Mouse (Mus musculus): ENCODE data around the gene Gm17349. TPM values are rescaled to one million over a fixed set of nuclear protein-coding genes. Genes with fewer than 3 reads are reported as not detected.
"Not testable (repeated sequence)": the region's sequence is repeated elsewhere in the genome, so short reads cannot be mapped to it uniquely, and the experiment has no call there.

Gm17349 gene
- polyA plus RNA-seq, 1 experiment, result not detected

DNA sequence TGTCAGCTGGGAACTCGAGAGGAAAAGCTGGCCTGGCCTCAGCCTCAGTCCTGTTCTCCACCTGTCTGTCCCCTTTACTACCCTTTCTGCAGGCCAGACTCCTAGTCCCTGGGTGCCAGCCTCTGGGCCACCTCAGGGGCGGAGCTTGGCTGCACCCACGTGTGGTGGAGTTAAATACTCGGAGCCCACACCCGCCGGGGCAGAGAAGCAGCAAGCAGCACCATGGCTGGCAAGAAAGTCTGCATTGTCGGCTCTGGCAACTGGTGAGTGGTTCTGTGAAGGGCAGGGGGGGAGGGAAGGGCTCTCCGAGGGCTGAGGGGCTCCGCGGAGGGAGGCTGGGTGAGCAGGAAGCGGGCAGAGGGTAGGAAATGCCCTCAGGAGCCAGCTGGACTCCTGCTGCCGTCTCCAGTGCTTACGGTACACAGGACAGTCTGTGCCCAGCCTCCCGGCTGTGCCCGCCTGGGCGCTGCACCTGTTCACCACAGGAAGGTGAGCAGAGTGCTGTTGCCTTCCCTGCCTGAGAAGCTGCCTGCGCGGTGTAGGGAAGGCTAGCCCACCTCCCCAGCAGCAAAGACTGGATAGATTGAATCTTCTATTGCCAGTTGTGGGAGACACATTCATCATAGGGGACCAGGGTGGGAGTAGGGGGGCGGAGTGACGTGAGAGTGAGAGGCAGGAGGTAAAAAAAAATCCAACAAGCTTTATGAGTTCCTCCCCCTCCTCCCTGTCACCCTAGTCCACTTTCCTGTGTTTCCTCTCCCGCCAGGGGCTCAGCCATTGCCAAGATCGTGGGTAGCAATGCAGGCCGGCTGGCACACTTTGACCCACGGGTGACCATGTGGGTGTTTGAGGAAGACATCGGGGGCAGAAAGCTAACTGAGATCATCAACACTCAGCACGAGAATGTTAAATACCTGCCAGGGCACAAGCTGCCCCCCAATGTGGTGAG lies 12.4 kb upstream of the Gm17349 start, which contains the start of gene Gpd1:
Gpd1 (plus strand) TSS at position 130 of the 949 bp plus-strand sequence.
- no peak for DNase-seq (ENCODE audit: low read depth)

DNA sequence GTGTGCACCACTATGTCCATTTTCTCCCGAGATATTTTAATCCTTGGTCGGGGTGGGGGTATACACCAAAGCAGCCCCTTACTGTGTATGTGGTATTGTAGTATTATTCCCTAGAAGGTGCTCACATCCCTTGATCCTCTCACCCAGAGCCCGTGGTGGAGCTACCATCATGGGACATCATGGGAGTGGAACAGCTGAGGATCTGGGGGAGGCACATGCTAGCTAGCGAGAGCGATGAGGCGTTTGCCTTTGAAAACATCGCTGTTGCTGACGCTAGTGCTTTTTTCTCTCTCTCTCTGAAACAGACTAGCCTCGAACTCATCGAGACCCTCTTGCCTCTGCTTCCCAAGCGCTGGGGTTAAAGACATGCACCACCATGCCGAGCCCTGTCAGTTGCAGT lies 11.5 kb upstream of the Gm17349 start:
- DNase-seq (ENCODE audit: low read depth), result no peak

GRCm38 (mm10) chr15:99715982-99716746 lies 10.9 kb upstream of the Gm17349 start:
- DNase-seq (ENCODE audit: low read depth), result no peak

GRCm38 (mm10) chr15:99715361-99715865 lies 10.1 kb upstream of the Gm17349 start:
- no peak for DNase-seq (ENCODE audit: low read depth)

GRCm38 (mm10) chr15:99714858-99715257 lies 9.6 kb upstream of the Gm17349 start:
- DNase-seq (ENCODE audit: low read depth), result no peak

GRCm38 (mm10) chr15:99714206-99714605 lies 8.9 kb upstream of the Gm17349 start:
- DNase-seq (ENCODE audit: low read depth), result no peak

- no peak for DNase-seq (ENCODE audit: low read depth)
These were observed 8.3 kb upstream of the Gm17349 start for GRCm38 (mm10) chr15:99713569-99713968.

- DNase-seq (ENCODE audit: low read depth), result no peak
These were observed 7.6 kb upstream of the Gm17349 start for GRCm38 (mm10) chr15:99712666-99713559.

DNA sequence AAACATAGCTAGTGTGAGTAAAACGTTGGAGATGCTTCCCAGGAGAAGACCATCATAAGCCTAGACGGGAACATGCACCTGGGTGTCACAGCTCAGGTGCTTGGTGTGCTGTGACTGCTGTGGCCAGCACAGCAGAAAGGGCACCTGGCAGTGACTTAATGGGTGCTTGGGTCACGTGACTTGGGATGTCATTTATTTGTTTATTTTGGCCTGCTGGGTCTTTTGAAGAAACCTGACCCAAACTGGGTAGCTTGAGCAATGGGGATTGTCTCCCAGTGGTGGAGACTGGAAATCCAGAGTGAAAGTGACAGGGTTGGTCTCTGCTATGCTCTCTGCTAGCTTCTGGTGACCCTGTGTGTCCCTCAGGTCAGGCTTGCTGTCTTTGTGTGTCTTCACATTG lies 6.2 kb upstream of the Gm17349 start:
- DNase-seq (ENCODE audit: low read depth), result no peak

DNA sequence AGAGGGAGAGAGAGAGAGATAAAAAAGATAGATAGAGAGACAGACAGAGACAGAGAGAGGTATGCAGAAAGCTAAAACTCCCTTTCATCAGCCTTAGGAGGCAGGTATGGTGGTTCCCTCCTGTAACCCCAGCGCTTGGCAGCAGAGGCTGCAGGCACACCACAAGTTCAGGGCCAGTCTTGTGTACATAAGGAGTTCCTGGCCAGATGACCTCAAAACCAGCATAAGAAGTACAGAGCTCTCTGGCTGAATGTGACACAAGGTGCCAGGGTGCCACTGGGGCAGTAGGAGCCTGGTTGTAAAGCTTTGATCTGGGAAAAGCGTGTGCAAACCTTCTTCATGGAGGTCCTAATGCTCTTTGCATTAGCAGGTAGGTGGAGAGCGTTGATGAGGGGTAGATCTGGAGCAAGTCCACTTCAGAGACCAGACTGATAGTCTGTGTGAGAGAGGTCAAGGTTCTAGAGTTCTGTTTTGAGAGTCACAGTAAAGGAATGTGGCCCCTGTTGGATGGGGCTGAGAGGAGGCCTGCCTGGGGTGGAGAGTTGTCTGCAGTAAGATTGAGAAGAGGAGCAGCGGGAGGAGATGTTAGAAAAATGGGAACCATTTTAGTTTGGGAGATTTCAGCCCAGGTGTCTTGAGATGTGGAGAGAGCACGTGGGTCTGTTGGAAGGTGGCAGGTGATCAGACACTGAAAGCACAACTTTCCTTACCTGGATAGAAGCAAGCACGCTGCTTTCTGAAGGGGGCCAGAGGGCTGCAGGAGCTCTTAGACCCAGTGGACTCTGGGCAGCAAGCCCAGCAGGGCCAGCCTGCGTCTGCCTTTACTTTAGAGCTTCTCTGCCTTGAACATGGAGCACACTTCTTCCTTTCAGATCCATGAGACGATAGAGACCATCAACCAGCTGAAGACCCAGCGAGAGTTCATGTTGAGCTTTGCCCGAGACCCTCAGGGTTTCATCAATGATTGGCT lies 5.2 kb upstream of the Gm17349 start:
- DNase-seq (ENCODE audit: low read depth), result no peak

- no peak for DNase-seq (ENCODE audit: low read depth)
These were observed 2.9 kb upstream of the Gm17349 start for GRCm38 (mm10) chr15:99708176-99708575.

DNA sequence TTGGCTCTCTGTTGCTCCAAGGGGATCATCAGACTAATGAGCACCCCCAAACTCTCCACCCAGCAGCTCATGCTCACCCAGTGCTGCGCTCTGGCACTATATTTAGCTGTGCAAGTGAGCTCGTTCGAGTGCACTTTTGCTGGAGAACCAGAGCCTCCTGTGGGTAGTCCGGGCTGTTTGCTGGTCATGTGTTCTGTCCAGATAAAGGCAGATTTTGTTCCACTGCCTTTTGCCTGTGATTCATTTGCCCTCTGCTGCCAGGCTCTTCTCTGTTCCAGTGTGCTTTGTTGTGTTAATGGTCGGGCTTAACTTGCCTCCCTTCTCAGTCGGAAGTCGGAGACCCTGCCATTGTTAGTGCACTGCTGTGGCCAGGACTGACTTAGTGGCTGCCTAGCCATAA lies 409 bp downstream of the Gm17349 start:
- DNase-seq (ENCODE audit: low read depth), result no peak

DNA sequence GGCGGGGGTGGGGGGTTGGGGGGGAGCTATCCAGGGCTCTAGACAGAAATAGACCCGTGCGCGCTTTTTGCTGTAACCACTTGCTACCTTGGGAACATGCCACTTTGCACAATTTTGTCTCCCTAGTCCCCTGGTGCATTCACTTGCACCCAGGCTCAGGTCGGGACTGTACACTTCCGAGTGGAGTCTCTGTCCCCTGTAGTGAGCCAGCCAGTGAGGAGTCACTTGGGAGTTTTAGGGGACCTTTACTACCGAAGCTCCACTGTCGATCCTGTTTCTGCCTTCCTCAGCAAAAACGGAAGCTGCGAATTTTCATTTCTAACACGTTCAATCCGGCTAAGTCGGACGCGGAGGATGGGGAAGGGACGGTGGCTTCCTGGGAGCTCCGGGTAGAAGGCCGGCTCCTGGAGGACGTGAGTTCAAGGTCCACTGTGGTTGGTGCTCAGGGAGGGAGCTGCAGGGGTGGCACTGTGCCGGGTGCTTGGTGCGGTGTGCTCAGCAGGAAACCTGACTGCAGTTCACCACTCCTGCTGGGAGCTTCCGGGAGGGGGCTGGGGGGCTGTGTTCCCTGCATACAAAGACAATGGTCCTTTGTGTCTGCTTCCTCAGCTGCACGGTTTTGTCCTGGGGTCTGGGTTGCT lies 1.1 kb downstream of the Gm17349 start:
- no peak for DNase-seq (ENCODE audit: low read depth)

DNA sequence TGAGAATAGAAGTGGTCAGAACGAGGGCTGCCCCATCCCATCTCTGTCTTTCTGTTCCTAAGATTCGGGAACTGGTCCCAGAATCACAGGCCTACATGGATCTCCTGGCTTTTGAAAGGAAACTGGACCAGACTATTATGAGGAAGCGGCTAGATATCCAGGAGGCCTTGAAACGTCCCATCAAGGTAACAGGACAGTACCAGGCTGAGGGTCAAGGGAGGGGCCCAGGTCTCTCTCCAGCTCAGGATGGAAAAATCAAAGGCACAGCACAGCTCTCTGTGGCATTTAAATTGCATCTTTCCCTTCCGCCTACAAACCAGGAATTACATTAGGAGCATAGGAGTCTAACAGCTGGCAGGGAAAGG lies 1.6 kb downstream of the Gm17349 start:
- DNase-seq (ENCODE audit: low read depth), result no peak

- no peak for DNase-seq (ENCODE audit: low read depth)
These were observed 2.2 kb downstream of the Gm17349 start for GRCm38 (mm10) chr15:99703104-99703503.

- no peak for DNase-seq (ENCODE audit: low read depth)
These were observed 3.0 kb downstream of the Gm17349 start, which contains the start of gene Smarcd1 for GRCm38 (mm10) chr15:99701999-99702900. Gene Smarcd1 (plus strand): TSS chr15:99702129.

GRCm38 (mm10) chr15:99701640-99701998 lies 3.7 kb downstream of the Gm17349 start:
- DNase-seq (ENCODE audit: low read depth), result not testable (repeated sequence)

- DNase-seq (ENCODE audit: low read depth), result no peak
These were observed 4.8 kb downstream of the Gm17349 start for GRCm38 (mm10) chr15:99700219-99701106.

Data from gonadal fat pad, adult 2 months (tissue).